ENCODE assay signal across 22 mouse cellular contexts in the genomic region with DNA sequence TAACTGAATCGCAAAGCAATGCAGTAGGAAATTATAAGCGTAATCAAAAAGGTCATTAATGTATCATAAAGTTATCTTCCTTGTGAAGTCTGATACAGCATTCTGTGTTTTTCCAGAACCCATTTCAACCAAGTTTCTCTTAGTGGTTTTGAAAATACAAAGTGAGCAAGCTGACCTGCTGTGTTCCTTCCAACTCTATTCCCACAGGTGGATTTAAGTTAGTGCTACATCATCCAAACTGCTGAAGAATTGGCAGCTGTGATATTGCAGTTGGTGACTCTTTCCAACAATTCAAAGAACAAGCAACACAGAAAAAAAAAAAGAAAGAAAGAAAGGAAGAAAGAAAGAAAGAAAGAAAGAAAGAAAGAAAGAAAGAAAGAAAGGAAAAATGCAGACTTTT.
DNase-seq lines count a peak whose midpoint lies in the region; ATAC-seq and TF ChIP-seq lines count a peak whose summit lies in the region.
"Had no signal": no experiment of that assay in that cellular context is flagged by ENCODE, and none has a peak within 500 bp of the region (broad histone marks: within the 10 kb centered on the region; RNA-seq: fewer than 3 reads in every experiment).

No protein-coding gene starts in this region.

- no peaks in the 10 kb centered on the region for H3K4me1 ChIP-seq in embryonic facial prominence, embryonic 14.5 days (ENCODE audit: control insufficient read depth, insufficient read depth, low read length)
- no peaks in the 10 kb centered on the region for H3K4me1 ChIP-seq in embryonic facial prominence, embryonic 10.5 days
- H3K4me1 ChIP-seq in limb, embryonic 14.5 days (ENCODE audit: control insufficient read depth, insufficient read depth, low read length) = no peaks in the 10 kb centered on the region
- H3K4me1 ChIP-seq in limb, embryonic 10.5 days = no peaks in the 10 kb centered on the region
- H3K4me1 ChIP-seq: embryonic facial prominence, embryonic 12.5 days; embryonic facial prominence, embryonic 15.5 days; forebrain, embryonic 10.5 days; forebrain, embryonic 12.5 days had no signal

- no peak overlapping the region for H3K27ac ChIP-seq in embryonic facial prominence, embryonic 14.5 days (replicated peaks; ENCODE audit: low read depth, low read length)
- H3K27ac ChIP-seq in embryonic facial prominence, embryonic 10.5 days (replicated peaks) = no peak overlapping the region
- peak overlapping the region; percentile 67 for H3K27ac ChIP-seq in gastrocnemius, adult 2 months
- no peak overlapping the region for H3K27ac ChIP-seq in limb, embryonic 14.5 days (replicated peaks; ENCODE audit: low read depth, low read length)
- H3K27ac ChIP-seq in limb, embryonic 10.5 days = no peak overlapping the region
- H3K27ac ChIP-seq: embryonic facial prominence, embryonic 12.5 days; embryonic facial prominence, embryonic 15.5 days; forebrain, embryonic 10.5 days; forebrain, embryonic 12.5 days had no signal

- DNase-seq in embryonic facial prominence, embryonic 14.5 days (ENCODE audit: low spot score) = peak; percentile 56
- no peak for DNase-seq in embryonic facial prominence, embryonic 10.5 days (ENCODE audit: low spot score)
- no peak for DNase-seq in gastrocnemius, adult 2 months
- DNase-seq in gastrocnemius, adult 8-10 months (ENCODE audit: low spot score in 2 of 2) = no peak
- DNase-seq in limb, embryonic 14.5 days (ENCODE audit: low spot score) = peak; percentile 46
- DNase-seq in limb, embryonic 10.5 days (ENCODE audit: low spot score) = no peak
- DNase-seq: adrenal gland, adult 8-10 months; adrenal gland, postnatal 25 days; cerebellum, adult 11 months; cerebellum, adult 18-20 months; cerebellum, adult 8-10 months; cerebellum, adult 9-11 months; cerebellum, postnatal 36 days; embryo, embryonic 11 days had no signal

- ATAC-seq in embryonic facial prominence, embryonic 14.5 days (ENCODE audit: low read depth) = no peak
- no peak for ATAC-seq in limb, embryonic 14.5 days (ENCODE audit: low FRiP score, low read depth)
- no peak for ATAC-seq in inflammation-experienced regulatory T-cells, adult 6 months
- ATAC-seq: forebrain, embryonic 14.5 days; forebrain, embryonic 16.5 days had no signal

- no peaks in the 10 kb centered on the region for H3K9me3 ChIP-seq in embryonic facial prominence, embryonic 14.5 days (ENCODE audit: control insufficient read depth, low read length)
- H3K9me3 ChIP-seq in embryonic facial prominence, embryonic 10.5 days = no peaks in the 10 kb centered on the region
- no peaks in the 10 kb centered on the region for H3K9me3 ChIP-seq in limb, embryonic 14.5 days (ENCODE audit: control insufficient read depth, low read length)
- no peaks in the 10 kb centered on the region for H3K9me3 ChIP-seq in limb, embryonic 10.5 days (replicated peaks)
- H3K9me3 ChIP-seq: embryonic facial prominence, embryonic 12.5 days; embryonic facial prominence, embryonic 15.5 days; forebrain, embryonic 10.5 days; forebrain, embryonic 12.5 days had no signal

- TF ChIP-seq CTCF in gastrocnemius, adult 2 months (IDR thresholded peaks at IDR 0.05) = no peak

- no peak overlapping the region for H3K4me2 ChIP-seq in embryonic facial prominence, embryonic 14.5 days (ENCODE audit: low read depth, low read length)
- H3K4me2 ChIP-seq in limb, embryonic 14.5 days (replicated peaks; ENCODE audit: low read depth, low read length, severe bottlenecking) = no peak overlapping the region
- H3K4me2 ChIP-seq: embryonic facial prominence, embryonic 12.5 days; embryonic facial prominence, embryonic 15.5 days; forebrain, embryonic 12.5 days had no signal

- H3K36me3 ChIP-seq in embryonic facial prominence, embryonic 14.5 days (ENCODE audit: control insufficient read depth, insufficient read depth, low read length) = no peaks in the 10 kb centered on the region
- H3K36me3 ChIP-seq in embryonic facial prominence, embryonic 10.5 days (replicated peaks) = no peaks in the 10 kb centered on the region
- no peaks in the 10 kb centered on the region for H3K36me3 ChIP-seq in limb, embryonic 14.5 days (ENCODE audit: control insufficient read depth, insufficient read depth, low read length)
- no peaks in the 10 kb centered on the region for H3K36me3 ChIP-seq in limb, embryonic 10.5 days
- H3K36me3 ChIP-seq: embryonic facial prominence, embryonic 12.5 days; embryonic facial prominence, embryonic 15.5 days; forebrain, embryonic 10.5 days; forebrain, embryonic 12.5 days had no signal

- TF ChIP-seq POLR2A in limb, embryonic 14.5 days (IDR thresholded peaks at IDR 0.05; ENCODE audit: borderline replicate concordance, extremely low read depth, insufficient read depth, insufficient read length) = no peak

- WGBS in embryonic facial prominence, embryonic 14.5 days = 85% methylated on average over 2 of the region's 2 CpGs
- WGBS in embryonic facial prominence, embryonic 10.5 days = 95% methylated on average over 2 of the region's 2 CpGs
- WGBS in limb, embryonic 14.5 days = 58% methylated on average over 2 of the region's 2 CpGs
- over 99% methylated on average over 2 of the region's 2 CpGs for WGBS in limb, embryonic 10.5 days

- intact Hi-C loops in gastrocnemius, adult 2 months (cut with DNase I) = no loop called here

- H3K9ac ChIP-seq in embryonic facial prominence, embryonic 14.5 days (ENCODE audit: low read depth, low read length) = no peak overlapping the region
- no peak overlapping the region for H3K9ac ChIP-seq in limb, embryonic 14.5 days (ENCODE audit: low read depth, low read length, severe bottlenecking)
- H3K9ac ChIP-seq: embryonic facial prominence, embryonic 12.5 days; embryonic facial prominence, embryonic 15.5 days; forebrain, embryonic 12.5 days had no signal

- no peaks in the 10 kb centered on the region for H3K27me3 ChIP-seq in embryonic facial prominence, embryonic 14.5 days (replicated peaks; ENCODE audit: control insufficient read depth, insufficient read depth, low read length)
- H3K27me3 ChIP-seq in embryonic facial prominence, embryonic 10.5 days (replicated peaks; ENCODE audit: low read depth, poor library complexity, severe bottlenecking) = no peaks in the 10 kb centered on the region
- no peaks in the 10 kb centered on the region for H3K27me3 ChIP-seq in limb, embryonic 14.5 days (ENCODE audit: control insufficient read depth, insufficient read depth, low read length)
- no peaks in the 10 kb centered on the region for H3K27me3 ChIP-seq in limb, embryonic 10.5 days (ENCODE audit: low read depth, poor library complexity, severe bottlenecking)
- H3K27me3 ChIP-seq: embryonic facial prominence, embryonic 12.5 days; embryonic facial prominence, embryonic 15.5 days; forebrain, embryonic 12.5 days had no signal

- H3K4me3 ChIP-seq in embryonic facial prominence, embryonic 14.5 days (ENCODE audit: low read depth, low read length) = no peak overlapping the region
- no peak overlapping the region for H3K4me3 ChIP-seq in embryonic facial prominence, embryonic 10.5 days
- no peak overlapping the region for H3K4me3 ChIP-seq in gastrocnemius, adult 2 months
- H3K4me3 ChIP-seq in limb, embryonic 14.5 days (replicated peaks; ENCODE audit: low read length) = no peak overlapping the region
- H3K4me3 ChIP-seq in limb, embryonic 10.5 days = no peak overlapping the region
- H3K4me3 ChIP-seq: embryonic facial prominence, embryonic 12.5 days; embryonic facial prominence, embryonic 15.5 days; erythroblast, embryonic 14.5 days; forebrain, embryonic 10.5 days; forebrain, embryonic 12.5 days had no signal

Comparison
In these comparisons a context has a peak if more than half of its experiments do, and no peak if none do; other contexts are left out.
1. DNase-seq: peak in embryonic facial prominence, embryonic 14.5 days (single experiment) and limb, embryonic 14.5 days (single experiment); none in embryonic facial prominence, embryonic 10.5 days (single experiment), gastrocnemius, adult 2 months (single experiment), gastrocnemius, adult 8-10 months (0 of 2) and limb, embryonic 10.5 days (single experiment).